Mouse (Mus musculus) cerebellum, adult 11-12 months (tissue): ENCODE data around the gene Mllt6.
A peak's percentile ranks its signal among the peaks of the same experiment; 100 is the strongest.
"Not testable (repeated sequence)": the region's sequence is repeated elsewhere in the genome, so short reads cannot be mapped to it uniquely, and the experiment has no call there.

ENCODE experiments used
- DNase-seq: peaks from one replicate; pipeline ENCODE4 v3.0.0; 2022

Mllt6 gene

DNA sequence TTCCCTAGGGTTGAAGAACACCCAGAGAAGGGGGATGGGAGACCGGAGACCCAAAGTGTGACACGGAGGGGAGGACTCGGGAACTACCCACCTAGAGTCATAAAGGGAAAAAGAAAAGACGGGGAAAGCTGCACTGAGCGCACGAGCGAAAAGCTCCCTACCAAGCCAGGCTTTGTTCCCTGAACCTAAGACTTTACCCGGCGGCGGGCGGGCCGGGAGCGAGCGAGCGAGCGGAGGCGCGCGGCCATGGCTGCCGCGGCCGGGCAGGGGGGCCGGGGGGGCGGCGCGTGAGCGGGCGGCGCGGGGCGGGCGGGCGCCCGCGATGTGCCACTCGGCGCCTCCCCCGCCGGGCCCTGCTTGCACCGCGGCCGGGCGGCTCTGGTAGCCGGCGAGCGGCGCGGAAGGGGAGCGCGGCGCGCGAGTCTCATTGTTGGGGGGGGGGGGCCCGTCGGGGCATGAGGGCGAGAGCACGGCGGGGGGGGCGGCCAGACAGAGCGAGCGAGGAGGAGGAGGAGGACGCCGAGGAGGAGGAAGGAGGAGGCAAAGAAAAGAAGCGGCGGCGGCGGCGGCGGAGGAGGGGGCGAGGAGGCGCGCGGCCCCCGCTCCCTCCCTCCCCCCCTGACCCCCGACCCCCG is at the start of gene Mllt6:
TSS of gene Mllt6 (plus strand) at position 522 of the 635 bp plus-strand sequence.
- peak; percentile 78 for DNase-seq

DNA sequence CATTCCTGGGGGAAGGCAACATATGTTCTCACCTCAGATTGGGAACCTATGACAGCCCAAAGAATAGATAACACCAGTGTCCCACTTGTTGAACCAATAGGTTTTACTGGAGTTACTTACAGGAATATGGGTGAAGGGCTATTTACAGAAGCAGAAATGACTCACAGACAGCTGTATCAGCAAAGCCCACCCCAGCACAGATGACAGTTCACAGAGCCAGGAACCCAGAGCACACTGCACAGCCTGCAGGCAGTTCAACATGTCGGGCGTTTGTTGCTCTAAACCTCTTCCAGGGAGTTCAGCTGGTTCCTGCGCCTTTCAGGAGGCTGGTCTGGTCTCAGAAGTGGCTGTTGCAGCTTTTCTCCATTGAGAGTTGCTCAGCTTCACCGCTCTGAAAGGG is 47.9 kb upstream of the Mllt6 start:
- DNase-seq, result no peak

- DNase-seq, result no peak
These were observed 44.8 kb upstream of the Mllt6 start for GRCm38 (mm10) chr11:97618368-97618767.

DNA sequence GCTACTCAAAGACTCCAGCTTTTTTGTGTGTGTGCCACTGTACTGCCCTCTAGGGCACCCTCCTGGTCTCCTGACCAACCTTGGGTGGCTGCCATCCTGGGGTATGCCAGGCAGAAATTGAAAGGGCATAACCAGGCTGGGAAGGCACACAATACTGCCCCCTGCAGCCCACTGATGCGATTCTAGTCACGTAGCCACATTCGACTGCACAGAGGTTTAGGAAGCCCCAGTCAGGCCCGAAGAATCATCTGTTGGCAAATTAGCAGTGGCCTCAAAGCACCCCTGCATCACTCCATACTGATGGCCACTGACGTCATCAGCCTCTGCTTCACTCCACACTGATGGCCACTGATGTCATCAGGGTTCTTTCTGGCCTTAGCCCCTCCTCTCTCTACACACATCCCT is 43.8 kb upstream of the Mllt6 start:
- DNase-seq, result peak; percentile 81

GRCm38 (mm10) chr11:97622440-97622839 is 40.8 kb upstream of the Mllt6 start:
- DNase-seq, result peak; percentile 71

DNA sequence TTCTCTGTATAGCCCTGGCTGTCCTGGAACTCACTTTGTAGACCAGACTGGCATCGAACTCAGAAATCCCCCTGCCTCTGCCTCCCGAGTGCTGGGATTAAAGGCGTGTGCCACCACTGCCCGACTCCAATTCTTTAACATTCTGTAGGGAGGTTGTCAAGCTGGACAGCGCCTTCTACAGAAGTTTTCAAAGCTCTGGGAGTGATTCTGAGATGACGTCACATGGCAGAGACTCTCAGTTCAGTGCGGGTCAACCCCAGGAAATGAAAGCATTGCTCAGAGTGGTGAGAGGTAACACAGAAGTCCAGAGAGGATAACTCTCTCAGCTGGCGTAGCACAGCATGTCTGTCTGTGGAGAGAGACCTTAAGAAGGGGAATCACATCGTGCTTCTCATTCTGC is 40.0 kb upstream of the Mllt6 start:
- DNase-seq, result no peak

DNA sequence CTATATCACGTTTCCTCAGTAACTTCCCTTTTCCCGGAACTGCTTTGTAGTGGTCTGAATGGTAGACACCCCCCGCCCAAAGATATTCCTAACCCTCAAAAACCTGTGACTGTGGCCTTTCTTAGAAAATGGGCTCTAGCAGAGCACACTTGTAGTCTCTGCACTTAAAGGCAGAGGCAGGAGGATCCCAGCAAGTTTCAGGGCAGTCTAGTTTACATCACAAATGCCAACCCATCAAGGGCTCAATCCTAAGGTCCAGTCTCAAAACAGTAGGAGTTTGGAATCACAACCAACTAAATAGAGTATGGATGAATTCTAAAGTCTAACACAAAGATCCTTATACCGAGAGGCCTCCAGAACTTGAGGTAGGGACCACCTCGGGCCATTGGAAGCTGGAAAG is 37.7 kb upstream of the Mllt6 start:
- no peak for DNase-seq

DNA sequence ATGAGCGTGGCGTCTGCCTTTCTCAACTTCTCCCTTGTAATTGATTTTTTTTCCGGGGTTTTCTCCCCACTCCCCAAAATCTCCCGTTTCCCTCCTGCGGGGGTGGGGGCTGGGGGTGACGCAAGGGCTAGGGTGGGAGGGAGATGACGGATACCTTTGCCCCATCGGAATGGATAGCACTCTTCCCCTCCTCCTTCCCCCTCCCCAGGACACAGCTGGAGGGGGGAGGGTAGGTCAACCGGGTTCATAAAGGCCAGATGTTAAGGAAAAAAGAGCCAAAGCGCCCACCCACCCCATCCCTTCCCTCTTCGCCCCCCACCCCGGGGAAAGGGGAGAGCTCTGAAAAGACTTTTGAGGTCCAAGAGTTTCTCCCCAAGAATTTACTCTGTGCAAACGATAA is 36.8 kb upstream of the Mllt6 start:
- DNase-seq, result no peak

DNA sequence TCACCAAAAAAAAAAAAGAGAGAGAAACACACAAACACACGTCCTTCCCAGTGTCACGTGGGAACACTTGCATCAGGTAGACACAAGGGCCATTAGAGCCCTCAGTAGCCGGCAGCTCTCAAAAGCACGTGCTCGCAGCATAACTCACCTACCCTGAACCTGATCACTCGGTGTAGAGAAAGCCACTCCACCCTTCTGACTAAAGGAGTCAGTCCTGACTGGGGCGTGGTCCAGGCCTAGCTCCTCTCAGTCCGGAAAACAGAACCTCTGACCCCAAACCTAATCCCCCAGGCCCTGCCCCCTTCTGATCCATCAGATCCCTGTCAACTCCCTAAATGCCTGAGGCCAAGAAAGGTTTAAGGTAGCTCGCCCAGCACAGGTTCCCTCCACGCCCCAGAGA is 36.4 kb upstream of the Mllt6 start:
- DNase-seq, result no peak

DNA sequence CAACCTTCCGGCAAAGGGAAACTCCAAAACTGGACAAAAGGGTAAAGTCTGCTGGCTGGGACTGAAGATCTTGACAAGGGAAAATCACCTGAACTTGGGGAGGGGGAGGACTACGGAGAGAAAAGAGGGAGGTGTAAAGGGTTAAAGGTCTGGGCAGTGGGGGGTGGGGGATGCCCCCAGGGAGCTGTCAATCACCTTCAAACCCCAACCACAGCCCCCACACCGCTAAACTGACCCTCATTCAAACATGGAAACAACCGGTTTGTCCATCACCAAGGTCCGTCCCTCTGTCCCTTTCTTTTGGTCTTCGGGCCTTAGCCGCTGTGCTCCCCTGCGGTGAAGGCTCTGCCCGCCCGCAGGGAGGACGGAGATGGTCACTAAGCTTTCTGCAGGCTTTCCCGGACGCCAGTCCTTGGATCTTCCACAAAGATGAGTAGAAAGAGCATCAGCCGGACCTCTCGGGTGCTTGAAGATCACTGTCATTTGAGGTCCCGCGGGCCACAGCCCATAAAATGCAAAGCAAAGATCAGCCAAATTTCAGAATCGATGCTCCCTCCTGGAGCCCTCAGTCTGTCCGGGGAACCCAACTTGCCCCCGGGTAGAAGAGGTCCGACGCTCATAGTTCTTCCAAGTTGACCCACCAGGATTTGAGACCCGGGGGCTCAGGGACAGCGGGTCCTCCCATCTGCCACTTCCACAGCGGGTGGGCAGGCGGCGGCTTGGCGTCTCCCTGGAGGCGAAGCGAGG is 35.5 kb upstream of the Mllt6 start:
- no peak for DNase-seq

DNA sequence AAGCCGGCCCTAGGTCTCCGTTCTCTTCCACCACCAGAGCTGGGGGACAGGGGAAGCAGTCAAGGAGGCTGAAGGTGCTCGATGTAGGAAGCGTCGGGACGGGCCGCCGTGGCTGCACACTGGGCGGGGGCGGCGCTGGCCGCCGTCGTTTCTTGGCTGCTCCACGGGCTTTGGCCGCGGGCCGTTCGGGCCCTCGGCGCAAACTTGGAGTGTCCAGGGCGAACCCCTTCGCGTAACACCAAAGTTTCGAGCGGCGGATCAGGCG is 35.0 kb upstream of the Mllt6 start:
- no peak for DNase-seq

DNA sequence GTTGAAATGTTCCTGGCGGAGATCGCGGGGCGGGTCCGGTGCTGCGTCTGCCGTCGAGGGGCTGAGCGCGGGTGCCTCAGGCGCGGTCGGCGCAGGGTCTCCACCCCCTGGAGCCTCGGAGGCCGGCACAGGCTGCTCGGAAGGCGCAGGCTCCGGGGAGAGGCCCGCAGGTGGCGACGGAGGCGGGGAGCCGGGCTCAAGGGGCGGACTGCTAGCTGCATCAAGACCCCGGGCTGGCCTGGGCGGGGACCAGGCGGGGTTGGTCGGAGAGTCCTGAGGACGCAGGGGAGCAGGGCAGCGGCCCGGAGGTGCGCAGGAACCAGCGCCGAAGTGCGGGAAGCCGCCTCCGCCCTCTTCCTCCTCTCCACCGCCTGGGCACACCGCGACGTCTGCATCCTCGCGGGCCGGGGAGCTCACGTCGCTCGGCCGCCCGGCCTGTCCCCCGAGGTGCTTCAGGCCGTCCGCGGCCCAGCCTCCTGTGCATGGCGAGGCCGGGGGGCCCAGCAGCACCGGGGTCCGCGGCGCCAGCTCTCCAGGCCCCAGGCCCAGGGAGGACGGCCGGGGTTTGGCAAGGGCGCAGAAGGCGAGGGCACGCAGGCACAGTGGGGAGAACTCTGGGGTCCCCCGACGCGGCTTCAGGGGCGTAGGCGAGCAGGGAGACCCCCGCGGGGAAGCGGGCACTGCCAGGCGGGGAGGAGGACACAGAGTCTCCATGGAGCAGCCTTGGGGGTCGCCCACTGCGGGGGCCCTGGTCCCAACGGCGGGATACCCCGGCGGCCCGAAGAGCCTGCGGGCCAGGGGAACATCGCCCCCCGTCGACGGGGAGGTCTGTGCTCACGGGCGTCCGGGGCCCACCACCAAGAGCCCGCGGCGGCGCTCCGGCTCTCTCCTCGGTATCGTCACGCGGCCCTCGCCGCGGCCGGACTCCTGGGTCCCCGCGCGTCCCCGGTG is 34.4 kb upstream of the Mllt6 start:
- no peak for DNase-seq

DNA sequence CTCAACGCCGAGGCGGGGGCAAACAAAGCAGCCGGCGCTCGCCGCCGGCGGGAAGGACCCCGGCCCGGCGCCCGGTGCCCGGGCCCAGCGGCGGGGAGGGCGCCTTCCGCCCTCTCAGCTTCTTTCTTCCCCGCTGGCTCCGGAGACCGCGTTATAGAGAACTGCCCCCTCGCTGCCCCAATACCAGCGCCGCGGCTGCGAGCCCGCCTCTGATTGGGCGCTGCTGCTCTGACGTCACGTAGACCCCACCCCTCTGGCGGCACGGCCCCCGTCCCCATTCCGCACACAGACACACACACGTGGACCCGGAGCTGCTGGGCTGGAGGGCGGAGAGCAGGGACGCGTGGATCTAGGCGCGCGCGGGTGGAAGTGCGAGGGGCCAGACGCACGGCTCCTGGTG is 33.6 kb upstream of the Mllt6 start, which contains the start of gene Epop:
TSS of gene Epop (minus strand) at position 127 of the 400 bp plus-strand sequence.
- DNase-seq, result peak; percentile 74

- no peak for DNase-seq
These were observed 32.2 kb upstream of the Mllt6 start for GRCm38 (mm10) chr11:97631046-97631445.

DNA sequence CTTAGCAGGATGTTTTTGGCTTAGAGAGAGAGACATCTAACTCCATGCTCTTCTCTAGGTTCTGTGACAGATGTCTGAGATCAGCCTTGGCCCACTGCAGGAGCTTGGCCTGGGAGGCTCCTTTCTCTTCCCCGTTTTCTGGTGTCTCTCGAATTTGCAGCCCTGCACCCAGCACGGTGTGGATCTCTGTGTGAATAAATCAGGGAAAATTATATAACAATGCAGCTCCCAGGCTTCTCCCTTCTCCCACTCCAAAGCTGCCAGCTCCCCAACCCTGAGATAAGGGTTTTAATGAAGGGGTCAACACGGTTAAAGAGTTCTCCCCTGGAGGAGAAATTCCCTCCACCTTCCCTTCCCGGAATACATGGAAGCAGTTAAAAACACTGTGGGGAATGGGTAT is 31.7 kb upstream of the Mllt6 start:
- no peak for DNase-seq

GRCm38 (mm10) chr11:97631938-97632337 is 31.3 kb upstream of the Mllt6 start:
- peak; percentile 74 for DNase-seq

DNA sequence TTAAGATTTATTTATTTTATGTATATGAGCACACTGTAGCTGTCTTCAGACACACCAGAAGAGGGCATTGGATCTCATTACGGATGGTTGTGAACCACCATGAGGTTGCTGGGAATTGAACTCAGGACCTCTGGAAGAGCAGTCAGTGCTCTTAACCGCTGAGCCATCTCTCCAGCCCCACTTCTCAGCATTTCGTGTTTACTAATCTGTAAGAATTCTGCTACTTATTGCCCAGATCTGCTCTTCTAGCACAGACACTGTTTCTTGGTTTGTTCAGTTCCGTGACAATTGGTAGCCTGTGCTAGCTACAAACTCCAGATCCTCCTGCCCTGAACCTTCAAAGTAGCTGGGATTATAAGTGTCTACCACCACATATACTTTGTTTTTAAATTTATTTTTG is 30.8 kb upstream of the Mllt6 start:
- DNase-seq, result not testable (repeated sequence)

DNA sequence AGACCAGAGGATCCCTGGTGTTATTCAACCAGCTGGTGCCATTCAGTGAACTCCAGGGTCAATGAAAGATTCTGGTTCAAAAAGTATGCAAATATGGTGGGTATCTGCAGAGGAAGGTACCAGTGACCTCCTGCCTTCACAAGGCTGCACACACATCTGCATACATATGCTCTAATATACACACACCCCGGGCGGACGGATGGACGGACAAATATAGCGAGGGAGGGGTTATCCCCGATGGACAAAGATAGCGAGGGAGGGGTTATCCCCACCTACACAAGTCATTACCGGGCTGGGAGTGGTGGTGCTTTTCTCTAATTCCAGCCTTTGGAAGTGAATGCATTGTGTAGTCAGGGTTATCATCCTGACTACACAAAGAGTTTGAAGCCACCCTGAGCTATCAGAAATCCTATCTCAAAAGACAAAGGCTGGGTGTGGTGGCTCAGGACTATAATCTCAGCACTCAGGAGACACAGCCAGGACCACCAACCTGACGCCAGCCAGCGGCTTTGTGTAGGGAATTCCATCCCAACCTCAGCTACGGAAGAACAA is 27.7 kb upstream of the Mllt6 start:
- DNase-seq, result no peak

DNA sequence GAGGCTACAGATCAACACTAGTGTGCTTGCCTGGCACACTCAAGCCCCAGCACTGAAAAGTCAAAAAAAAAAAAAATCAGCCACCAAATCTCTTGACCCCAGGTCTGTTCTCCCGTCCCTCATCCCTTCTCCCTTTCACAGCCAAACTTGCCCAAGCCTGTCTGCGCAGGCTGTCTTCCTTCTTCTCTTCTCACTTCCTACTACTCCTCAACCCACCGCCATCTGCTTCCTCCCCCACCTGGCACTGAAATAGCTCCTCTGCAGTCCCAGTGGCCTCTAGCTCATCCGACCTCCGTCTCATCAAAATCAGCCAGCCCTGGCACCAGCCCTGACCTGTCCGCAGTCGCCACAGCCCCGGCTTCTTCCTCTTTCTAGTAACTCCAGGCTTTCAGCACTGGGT is 21.5 kb upstream of the Mllt6 start:
- DNase-seq, result peak; percentile 17

DNA sequence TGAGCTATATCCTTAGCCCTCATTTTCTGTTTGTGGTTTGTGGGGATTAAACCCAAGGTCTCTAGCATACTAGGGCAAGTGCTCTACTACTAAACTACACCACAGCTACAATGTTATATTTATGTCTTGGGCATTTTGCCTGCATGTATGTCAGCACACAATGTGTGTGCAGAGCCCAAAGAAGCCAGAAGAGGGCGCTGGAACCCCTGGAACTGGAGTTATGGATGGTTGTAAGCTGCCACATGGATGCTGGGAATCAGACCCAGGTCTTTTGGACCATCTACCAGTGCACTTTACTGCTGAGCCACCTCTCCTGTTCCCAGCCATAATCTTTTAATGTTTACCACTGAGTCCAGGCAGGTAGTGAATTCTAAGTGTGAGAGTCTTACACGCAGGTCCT is 20.5 kb upstream of the Mllt6 start:
- DNase-seq, result peak; percentile 4

- DNase-seq, result no peak
These were observed 19.7 kb upstream of the Mllt6 start for GRCm38 (mm10) chr11:97643380-97644055.

- peak; percentile 65 for DNase-seq
These were observed 18.4 kb upstream of the Mllt6 start for GRCm38 (mm10) chr11:97644834-97645233.

GRCm38 (mm10) chr11:97648541-97648940 is 14.7 kb upstream of the Mllt6 start:
- not testable (repeated sequence) for DNase-seq
